Mouse (Mus musculus) neural tube, embryonic 14.5 days (tissue): ENCODE data around the gene Fxr2. TPM values are rescaled to one million over a fixed set of nuclear protein-coding genes. Genes with fewer than 3 reads are reported as not detected.
A peak's percentile ranks its signal among the peaks of the same experiment; 100 is the strongest.

Experiments used
- microRNA counts: library from miRNA; unstranded; fragments of <30 nt; microRNA quantifications from one replicate; lab custom pipeline; 2016
- microRNA-seq: library from miRNA; unstranded; fragments of <30 nt; microRNA quantifications from one replicate; pipeline ENCODE4, GENCODE M21; 2016
- polyA plus RNA-seq: library from polyadenylated mRNA; unstranded; fragments of >200 nt; fragmentation: Nextera tagmentation; extraction: Ambion mirVana; gene quantifications from 2 replicates; pipeline ENCODE4 v1.2.1, GENCODE M21; 2014

The Fxr2 gene
- polyA plus RNA-seq, 1 experiment from 2014 or later: 31.1 TPM

MicroRNAs encoded within 50 kb of the gene (microRNA counts, 519-probe panel; counts per million panel counts)
- microRNA mmu-miR-1934 (lab: Ali Mortazavi, UCI) (not detected), microRNA mmu-miR-467f (lab: Ali Mortazavi, UCI) (3,653 counts per million, percentile 31 among the panel's probes with 10 or more counts)

Small RNA genes lying within 50 kb of the gene (microRNA-seq; reads per million reads assigned to microRNA genes)
- gene Mir1934 (1.4 reads per million), gene Mir467f (not detected)

Other genes with a start within 250 kb of the Fxr2 start
- 112 and 132 TPM in 2 replicates for gene Naa38, start 237.5 kb upstream of the Fxr2 start, polyA plus RNA-seq
- gene Cyb5d1, start 237.4 kb upstream of the Fxr2 start, polyA plus RNA-seq: 21.3 and 29.9 TPM in 2 replicates
- 2.3 and 5.3 TPM in 2 replicates for gene Tmem88, start 234.8 kb upstream of the Fxr2 start, polyA plus RNA-seq
- 36.1 and 37.5 TPM in 2 replicates for gene Kdm6b, start 219.3 kb upstream of the Fxr2 start, polyA plus RNA-seq
- gene Dnah2, start 83.9 kb upstream of the Fxr2 start, polyA plus RNA-seq: 5.7 and 6.9 TPM in 2 replicates
- gene Efnb3, start 72.8 kb upstream of the Fxr2 start, polyA plus RNA-seq: 23.2 and 35.6 TPM in 2 replicates
- 17.3 and 20.8 TPM in 2 replicates for gene Wrap53, start 52.7 kb upstream of the Fxr2 start, polyA plus RNA-seq
- gene Trp53, start 52.6 kb upstream of the Fxr2 start, polyA plus RNA-seq: 54.6 and 68.8 TPM in 2 replicates
- gene Atp1b2, start 27.0 kb upstream of the Fxr2 start, polyA plus RNA-seq: 66.6 and 99.6 TPM in 2 replicates
- gene Shbg, start 15.1 kb upstream of the Fxr2 start, polyA plus RNA-seq: not detected in 2 replicates
- 23.8 and 25.1 TPM in 2 replicates for gene Sat2, start 11.0 kb upstream of the Fxr2 start, polyA plus RNA-seq
- gene Sox15, start 22.3 kb downstream of the Fxr2 start, polyA plus RNA-seq: not detected in 2 replicates
- 40.7 and 63.4 TPM in 2 replicates for gene Mpdu1, start 29.7 kb downstream of the Fxr2 start, polyA plus RNA-seq
- 3.7 and 11.2 TPM in 2 replicates for gene Cd68, start 33.2 kb downstream of the Fxr2 start, polyA plus RNA-seq
- gene Eif4a1, start 39.4 kb downstream of the Fxr2 start, polyA plus RNA-seq: 503 and 643 TPM in 2 replicates
- 104 and 116 TPM in 2 replicates for gene Senp3, start 49.1 kb downstream of the Fxr2 start, polyA plus RNA-seq
- 0.24 and 0.72 TPM in 2 replicates for gene Tnfsf13, start 52.8 kb downstream of the Fxr2 start, polyA plus RNA-seq
- gene Tnfsf12, start 62.9 kb downstream of the Fxr2 start, polyA plus RNA-seq: 2.1 and 3.4 TPM in 2 replicates
- 0.75 and 1.8 TPM in 2 replicates for gene Tnfsfm13, start 63.1 kb downstream of the Fxr2 start, polyA plus RNA-seq
- gene Polr2a, start 125.6 kb downstream of the Fxr2 start, polyA plus RNA-seq: 23.5 and 30.7 TPM in 2 replicates
- not detected in 2 replicates for gene Slc35g3, start 129.0 kb downstream of the Fxr2 start, polyA plus RNA-seq
- 4.3 and 6.0 TPM in 2 replicates for gene Zbtb4, start 132.9 kb downstream of the Fxr2 start, polyA plus RNA-seq
- gene Chrnb1, start 163.0 kb downstream of the Fxr2 start, polyA plus RNA-seq: 0.78 and 1.3 TPM in 2 replicates
- gene Fgf11, start 168.9 kb downstream of the Fxr2 start, polyA plus RNA-seq: 6.4 and 9.1 TPM in 2 replicates
- gene Tmem102, start 172.6 kb downstream of the Fxr2 start, polyA plus RNA-seq: 0.68 and 0.76 TPM in 2 replicates
- not detected in 2 replicates for gene Gm39566, start 182.3 kb downstream of the Fxr2 start, polyA plus RNA-seq
- 0.16 TPM in 1 of 2 replicates, not detected in the other for gene Spem2, start 185.5 kb downstream of the Fxr2 start, polyA plus RNA-seq
- 0.35 and 0.40 TPM in 2 replicates for gene Spem1, start 189.2 kb downstream of the Fxr2 start, polyA plus RNA-seq
- gene Nlgn2, start 204.8 kb downstream of the Fxr2 start, polyA plus RNA-seq: 24.2 and 31.3 TPM in 2 replicates
- 306 and 377 TPM in 2 replicates for gene Tmem256, start 205.5 kb downstream of the Fxr2 start, polyA plus RNA-seq
- gene Plscr3, start 213.4 kb downstream of the Fxr2 start, polyA plus RNA-seq: 36.3 and 51.8 TPM in 2 replicates
- 0.28 TPM in 1 of 2 replicates, not detected in the other for gene Tnk1, start 225.7 kb downstream of the Fxr2 start, polyA plus RNA-seq
- gene Tmem95, start 245.0 kb downstream of the Fxr2 start, polyA plus RNA-seq: not detected in 2 replicates
- 0.80 and 2.0 TPM in 2 replicates for gene Kctd11, start 248.4 kb downstream of the Fxr2 start, polyA plus RNA-seq